Mouse (Mus musculus) olfactory bulb, adult 2 months (tissue): ENCODE measurements around the gene Majin. TPM values are rescaled to one million over a fixed set of nuclear protein-coding genes. Genes with fewer than 3 reads are reported as not detected.
A peak's percentile ranks its signal among the peaks of the same experiment; 100 is the strongest.

Experiments used
- H3K27ac ChIP-seq: fragments of 200-500 bp; 2 replicates; pipeline ENCODE4 v1.5.1; 2012; ENCODE audit warnings: low read depth, low read length; ENCODE audit not compliant: insufficient read depth
- H3K4me1 ChIP-seq: fragments of 200-500 bp; 2 replicates; pipeline ENCODE4 v1.6.1; 2012; ENCODE audit warnings: low read length; ENCODE audit not compliant: control insufficient read depth, insufficient read depth
- H3K4me3 ChIP-seq: fragments of 200-500 bp; 2 replicates; pipeline ENCODE4 v1.5.1; 2012; ENCODE audit warnings: mild to moderate bottlenecking, low read depth, low read length, moderate library complexity; ENCODE audit not compliant: insufficient read depth
- CTCF ChIP-seq: fragments of 200-500 bp; IDR thresholded peaks from 2 replicates; pipeline ENCODE4 v1.5.1; 2012; ENCODE audit warnings: low read depth, mild to moderate bottlenecking, low read length, moderate library complexity; ENCODE audit not compliant: insufficient read depth
- POLR2A ChIP-seq: fragments of 200-500 bp; IDR thresholded peaks from 2 replicates; pipeline ENCODE4 v1.6.1; 2012; ENCODE audit warnings: mild to moderate bottlenecking, low read depth, low read length, moderate library complexity; ENCODE audit not compliant: insufficient read depth
- WGBS: fragments of 180-500 bp; shearing (Covaris S2); methylation state at CpG from one replicate; pipeline ENCODE4 v1.1.7; 2018; 5-methylcytosine and 5-hydroxymethylcytosine counted together
- polyA plus RNA-seq: library from polyadenylated mRNA; stranded (reverse); fragments of >200 nt; gene quantifications from 2 replicates; pipeline ENCODE4 v1.2.4, GENCODE M21; 2012; ENCODE audit warnings: low replicate concordance; ENCODE audit not compliant: missing spikeins, insufficient read depth, insufficient read length

The Majin gene
- polyA plus RNA-seq, 1 experiment = not detected

- Histone ChIP-seq H3K27ac (no peak overlapping the region), H3K4me1 (peaks cover 5% of the 10 kb centered on the region), H3K4me3 (no peak overlapping the region)
- TF ChIP-seq POLR2A = no peak
- no peak for TF ChIP-seq CTCF
- WGBS = 69% methylated on average over 9 of the region's 9 CpGs
These were observed 80.0 kb downstream of the Majin start for GRCm38 (mm10) chr19:6264200-6264599.

GRCm38 (mm10) chr19:6264945-6265344, 80.8 kb downstream of the Majin start:
- H3K4me1 ChIP-seq = peaks cover 5% of the 10 kb centered on the region

GRCm38 (mm10) chr19:6265727-6266182, 81.6 kb downstream of the Majin start:
- TF ChIP-seq CTCF = no peak
- TF ChIP-seq POLR2A = no peak
- 65% methylated on average over 6 of the region's 6 CpGs for WGBS
- H3K4me1 ChIP-seq = peaks cover 5% of the 10 kb centered on the region
- no peak overlapping the region for H3K27ac ChIP-seq
- no peak overlapping the region for H3K4me3 ChIP-seq

More at GRCm38 (mm10) chr19:6264945-6265344, 80.8 kb downstream of the Majin start:
- no peak overlapping the region for H3K27ac ChIP-seq
- WGBS = 91% methylated on average over 8 of the region's 8 CpGs
- no peak overlapping the region for H3K4me3 ChIP-seq
- no peak for TF ChIP-seq CTCF
- no peak for TF ChIP-seq POLR2A

GRCm38 (mm10) chr19:6267306-6268169, 83.3 kb downstream of the Majin start:
- H3K27ac ChIP-seq = no peak overlapping the region
- WGBS = 69% methylated on average over 11 of the region's 11 CpGs
- peaks cover 5% of the 10 kb centered on the region for H3K4me1 ChIP-seq
- no peak for TF ChIP-seq POLR2A
- no peak for TF ChIP-seq CTCF
- H3K4me3 ChIP-seq = no peak overlapping the region

- TF ChIP-seq CTCF = peak; percentile 88
- TF ChIP-seq POLR2A = no peak
- 14% methylated on average over 8 of the region's 8 CpGs for WGBS
These were observed 84.0 kb downstream of the Majin start for GRCm38 (mm10) chr19:6268170-6268528.

GRCm38 (mm10) chr19:6268670-6269132, 84.5 kb downstream of the Majin start:
- H3K4me3 ChIP-seq = no peak overlapping the region

More at GRCm38 (mm10) chr19:6268170-6268528, 84.0 kb downstream of the Majin start:
- Histone ChIP-seq H3K27ac (no peak overlapping the region), H3K4me3 (no peak overlapping the region), H3K4me1 (peaks cover 5% of the 10 kb centered on the region)

GRCm38 (mm10) chr19:6269798-6270475, 85.7 kb downstream of the Majin start:
- TF ChIP-seq CTCF = no peak
- no peak for TF ChIP-seq POLR2A
- Histone ChIP-seq H3K4me1 (no peaks in the 10 kb centered on the region), H3K4me3 (no peak overlapping the region), H3K27ac (no peak overlapping the region)
- 92% methylated on average over 8 of the region's 8 CpGs for WGBS

More at GRCm38 (mm10) chr19:6268670-6269132, 84.5 kb downstream of the Majin start:
- TF ChIP-seq POLR2A (no peak), CTCF (no peak)
- WGBS = 83% methylated on average over 7 of the region's 7 CpGs
- no peak overlapping the region for H3K27ac ChIP-seq
- peaks cover 5% of the 10 kb centered on the region for H3K4me1 ChIP-seq

- TF ChIP-seq POLR2A (no peak), CTCF (no peak)
- 73% methylated on average over 9 of the region's 9 CpGs for WGBS
- no peak overlapping the region for H3K4me3 ChIP-seq
- H3K27ac ChIP-seq = no peak overlapping the region
- no peaks in the 10 kb centered on the region for H3K4me1 ChIP-seq
These were observed 86.5 kb downstream of the Majin start for GRCm38 (mm10) chr19:6270661-6271060.

- TF ChIP-seq POLR2A = no peak
- no peak for TF ChIP-seq CTCF
- no peak overlapping the region for H3K27ac ChIP-seq
- no peak overlapping the region for H3K4me3 ChIP-seq
- H3K4me1 ChIP-seq = peaks cover 2% of the 10 kb centered on the region; the same call in 1 of the 2 replicates
- 58% methylated on average over 8 of the region's 8 CpGs for WGBS
These were observed 87.0 kb downstream of the Majin start for GRCm38 (mm10) chr19:6271206-6271605.
